Mouse (Mus musculus) frontal cortex, adult 2 months (tissue): Measurements from ENCODE around the gene Etv4. TPM values are rescaled to one million over a fixed set of nuclear protein-coding genes. Genes with fewer than 3 reads are reported as not detected.

Experiments
- DNase-seq, 2 experiments: peaks; one replicate each; pipeline ENCODE4 v3.0.0; 2022; ENCODE audit warnings: low spot score in 1 of 2; ENCODE audit errors: extremely low spot score in 1 of 2
- polyA plus RNA-seq: library from polyadenylated mRNA; depleted of rRNA; stranded (reverse); fragments of >200 nt; gene quantifications from 2 replicates; pipeline ENCODE4 v1.2.3, GENCODE M21; 2012

Etv4 gene
- polyA plus RNA-seq, 1 experiment = 21.5 TPM

DNA sequence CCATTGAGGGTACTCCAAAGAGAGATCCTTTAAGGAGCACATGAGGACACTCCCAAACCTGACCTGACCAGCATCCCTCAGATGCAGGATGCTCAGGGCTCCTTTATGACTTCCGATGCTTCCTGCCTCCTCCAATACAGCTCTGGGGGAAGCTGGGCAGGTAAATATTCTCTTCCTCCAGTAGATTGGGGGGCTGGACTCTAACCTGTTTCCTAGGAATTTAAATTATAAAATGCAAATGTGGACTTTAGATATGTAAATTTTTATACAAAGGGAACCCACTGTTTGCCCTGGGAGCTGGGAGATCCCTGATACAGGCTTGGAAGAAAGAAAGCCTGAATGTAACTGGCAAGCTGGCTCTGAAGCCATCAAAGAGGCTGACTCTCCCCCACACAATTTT lies 2.3 kb upstream of the Etv4 start:
- no peak for DNase-seq

DNA sequence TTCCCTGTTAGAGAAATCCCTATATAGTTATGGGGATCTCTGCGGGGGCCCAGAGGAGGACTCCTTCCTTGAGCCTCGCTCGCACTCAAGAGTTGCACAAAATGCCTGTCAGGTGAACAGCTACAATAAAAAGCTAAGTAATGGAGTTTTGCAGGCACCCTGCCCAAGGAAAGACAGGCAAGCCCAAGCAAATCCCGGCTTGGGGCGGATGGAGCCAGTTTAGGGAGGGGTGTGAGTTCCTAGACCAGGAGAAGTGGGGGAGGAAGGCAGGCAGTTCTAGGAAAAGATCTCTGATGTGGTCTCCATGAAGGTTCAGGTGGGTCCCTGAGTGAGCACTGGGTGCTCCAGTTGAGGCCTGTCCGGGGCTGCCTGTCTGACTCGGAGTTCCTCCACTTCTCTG lies 1.5 kb upstream of the Etv4 start:
- DNase-seq = no peak

DNA sequence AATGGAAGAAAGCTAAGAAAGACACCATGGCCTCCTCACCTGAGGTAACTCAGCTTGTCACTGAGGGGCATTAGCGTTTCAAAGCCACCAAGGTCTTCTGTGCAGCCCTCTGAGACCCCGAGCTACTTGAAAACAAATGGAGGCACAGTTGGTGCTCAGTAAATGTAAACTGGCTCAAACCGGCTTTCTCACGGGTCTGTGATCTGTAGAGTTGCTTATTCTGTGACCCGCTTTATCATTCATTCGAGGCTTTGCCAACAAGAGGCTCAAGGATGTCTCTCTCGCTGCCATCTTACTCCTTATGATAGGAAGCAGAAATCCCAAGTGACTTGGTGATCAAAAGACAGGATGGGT lies 658 bp upstream of the Etv4 start:
- DNase-seq = no peak

DNA sequence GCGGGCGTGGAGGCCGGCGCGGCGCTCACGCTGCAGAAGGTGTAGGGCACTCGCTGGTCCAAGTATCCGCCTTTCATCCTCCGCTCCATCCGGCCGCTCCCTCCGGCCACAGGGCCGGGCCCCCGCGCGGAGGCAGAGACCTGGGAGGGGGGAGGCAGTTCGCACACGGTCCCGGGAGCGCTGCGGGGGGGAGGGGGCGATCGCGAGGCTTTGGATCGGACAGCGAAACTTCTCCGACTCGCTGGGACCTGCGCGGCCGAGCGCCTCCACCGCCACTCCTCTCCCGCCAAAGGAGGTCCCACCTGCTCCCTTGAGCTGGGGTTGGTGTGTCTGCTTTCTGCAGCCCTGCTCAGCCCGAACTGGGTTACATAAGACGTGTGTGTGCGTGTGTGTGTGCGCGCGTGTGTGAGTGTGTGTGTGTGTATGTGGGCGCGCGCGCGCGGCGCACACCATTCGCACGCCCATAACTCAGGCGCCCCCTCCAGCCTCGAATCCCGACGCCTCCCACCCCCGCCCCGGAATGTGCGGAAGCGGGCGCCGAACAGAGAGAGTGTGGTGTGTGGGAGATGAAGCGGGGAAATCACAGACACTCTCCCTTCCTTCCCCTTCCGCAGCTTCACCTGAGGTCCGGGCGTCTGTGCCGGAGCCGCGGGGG lies 556 bp downstream of the Etv4 start:
- peak in 1 of 2 experiments; percentile 55 for DNase-seq

DNA sequence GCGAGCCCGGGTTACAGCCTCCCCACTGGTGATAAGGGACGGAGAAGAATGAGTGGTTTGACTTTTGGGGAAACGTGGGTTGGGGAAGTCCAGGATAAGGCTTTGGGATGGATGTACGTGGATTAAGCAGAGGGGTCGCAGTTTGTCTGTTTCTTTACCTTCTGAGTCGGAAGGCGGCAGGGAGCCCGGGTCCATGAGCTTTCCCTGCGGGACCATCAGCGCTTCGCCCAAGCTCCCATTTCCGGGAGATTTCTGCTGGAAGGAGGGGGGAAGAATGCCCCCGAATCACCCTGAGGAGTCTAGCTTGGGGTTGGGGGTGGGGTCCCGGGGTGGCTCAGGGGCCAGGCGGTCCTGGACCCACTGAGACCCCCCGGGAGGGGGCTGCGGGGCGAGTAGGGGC lies 1.1 kb downstream of the Etv4 start:
- no peak for DNase-seq

DNA sequence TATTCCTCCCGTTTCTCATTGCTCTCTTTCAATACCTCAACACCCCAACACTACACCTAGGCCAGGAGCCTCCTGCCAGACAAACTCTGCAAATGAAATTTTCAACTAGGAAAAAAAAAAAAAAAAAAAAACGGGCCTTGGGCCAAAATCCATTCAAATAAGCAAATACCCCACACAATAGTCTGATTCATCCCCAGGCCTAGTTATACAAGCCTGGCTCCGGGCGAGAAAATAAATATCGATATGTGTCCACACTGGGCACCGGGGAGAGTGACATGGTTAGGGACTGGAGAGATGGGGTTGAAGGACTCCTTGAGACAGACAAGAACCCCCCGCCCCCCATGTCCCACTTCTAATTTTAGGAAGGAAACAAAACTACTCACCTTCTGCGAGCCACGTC lies 1.6 kb downstream of the Etv4 start:
- no peak for DNase-seq

DNA sequence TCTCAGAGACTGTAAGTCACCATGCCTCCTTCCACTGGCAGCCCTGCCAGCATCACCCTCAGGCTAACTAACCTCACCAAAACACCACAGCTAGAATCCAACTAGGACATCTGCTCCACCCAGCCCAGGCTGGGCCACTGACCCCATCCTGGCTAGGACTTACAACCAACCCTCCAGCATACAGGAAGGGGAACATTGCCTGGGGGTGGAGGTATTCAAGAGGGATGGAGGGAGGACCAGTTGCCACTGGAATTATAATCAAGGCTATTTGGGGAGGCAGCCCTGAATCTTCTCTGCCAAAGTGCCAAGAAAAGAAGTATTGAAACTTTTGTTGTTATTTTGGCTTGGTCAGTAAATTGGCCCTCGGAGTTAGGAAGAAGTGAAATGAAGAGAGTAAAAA lies 2.0 kb downstream of the Etv4 start:
- DNase-seq = peak in 1 of 2 experiments; percentile 35

DNA sequence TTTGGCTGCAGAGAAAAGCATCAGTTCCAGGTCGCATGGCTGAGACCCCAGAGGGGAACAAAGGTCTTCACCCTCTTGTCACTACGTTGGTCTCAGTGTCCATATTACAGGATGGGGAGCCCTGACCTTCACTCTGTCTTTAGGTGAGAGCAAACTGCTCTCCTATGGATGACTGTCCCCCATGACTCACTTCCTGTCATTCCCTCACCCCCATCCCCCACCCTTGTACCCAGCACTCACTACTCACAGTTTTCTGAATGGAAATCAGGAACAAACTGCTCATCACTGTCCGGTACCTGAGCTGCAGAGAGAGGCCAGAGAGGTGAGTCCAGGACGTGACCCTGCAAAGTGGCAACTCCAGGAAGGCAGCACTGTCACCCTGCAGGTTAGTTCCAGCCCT lies 8.3 kb downstream of the Etv4 start:
- DNase-seq = no peak

DNA sequence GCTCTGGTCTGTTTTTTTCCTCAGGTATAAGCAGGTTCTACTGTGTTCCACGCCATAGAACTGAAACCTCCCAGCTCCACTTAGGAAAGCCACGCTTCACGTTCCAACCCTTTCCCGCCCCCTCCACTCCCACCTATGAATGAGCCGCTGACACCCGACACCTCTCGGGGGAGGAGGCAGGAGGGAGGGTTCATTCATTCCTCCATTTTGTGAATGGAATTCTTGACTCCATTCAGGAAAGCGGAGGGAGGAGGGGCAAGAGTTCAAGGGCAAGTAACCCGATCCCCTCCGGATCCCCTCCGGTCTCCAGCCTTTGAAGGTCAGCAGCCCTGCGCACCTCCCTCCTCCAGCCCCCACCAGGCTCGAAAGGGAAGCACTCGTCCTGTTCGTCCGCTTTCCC lies 12.7 kb downstream of the Etv4 start:
- DNase-seq = peak in 1 of 2 experiments; percentile 21

DNA sequence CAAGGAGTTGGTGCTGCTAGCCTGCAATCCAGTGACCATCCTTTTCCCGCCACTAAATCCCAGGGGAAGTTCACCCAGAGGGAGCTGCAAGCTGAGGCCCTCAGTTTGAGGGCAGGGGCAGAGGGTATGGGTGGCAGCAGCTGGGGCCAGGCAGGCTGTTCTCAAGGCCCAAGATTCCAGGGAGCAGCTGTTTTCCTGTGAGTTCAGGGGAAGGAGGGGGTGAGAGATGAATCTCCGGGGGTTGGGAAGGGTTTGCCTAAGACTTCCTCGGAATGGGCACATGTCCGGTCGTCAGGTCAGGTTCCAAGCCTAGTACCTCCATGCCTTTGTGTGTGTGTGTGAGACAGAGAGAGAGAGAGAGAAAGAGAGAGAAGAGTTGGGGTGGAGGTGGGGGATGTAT lies 13.1 kb downstream of the Etv4 start:
- no peak for DNase-seq

DNA sequence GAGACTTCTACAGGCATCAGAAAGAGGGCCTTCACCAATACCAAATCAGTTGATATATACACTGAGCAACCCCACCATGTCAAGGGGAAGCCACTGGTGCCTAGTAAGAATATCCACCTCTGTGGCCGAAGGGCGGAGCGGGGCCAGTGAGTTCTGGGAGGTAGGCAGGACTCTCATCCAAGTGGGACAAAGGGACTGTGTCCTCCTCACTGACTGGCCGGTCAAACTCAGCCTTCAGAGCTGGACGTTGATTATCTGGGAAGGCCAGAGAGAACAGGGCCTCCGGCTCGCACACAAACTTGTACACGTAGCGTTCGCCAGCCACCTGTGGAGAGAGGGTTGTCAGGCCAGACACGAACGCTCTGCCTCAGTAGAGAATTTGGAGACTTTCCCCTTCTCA lies 14.9 kb downstream of the Etv4 start:
- DNase-seq = no peak

DNA sequence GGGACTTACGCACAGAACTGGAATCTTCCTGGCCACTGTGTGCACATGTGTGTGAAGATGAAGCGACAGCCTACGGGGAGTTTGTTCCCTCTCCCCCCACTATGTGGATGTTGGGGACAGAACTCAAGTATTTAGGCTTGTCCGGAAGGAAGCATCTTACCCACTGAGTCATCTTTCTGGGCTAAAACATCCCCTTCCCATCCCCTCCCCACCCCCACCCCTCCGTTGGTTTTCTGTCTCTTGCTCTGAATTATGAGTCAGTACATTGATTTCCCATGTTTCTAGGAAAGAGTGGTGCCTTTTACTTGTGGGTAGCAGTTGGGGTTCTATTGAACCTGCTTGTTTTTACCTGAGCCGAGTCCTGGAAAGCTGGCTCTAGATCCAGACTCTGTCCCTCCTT lies 16.4 kb downstream of the Etv4 start:
- no peak for DNase-seq

DNA sequence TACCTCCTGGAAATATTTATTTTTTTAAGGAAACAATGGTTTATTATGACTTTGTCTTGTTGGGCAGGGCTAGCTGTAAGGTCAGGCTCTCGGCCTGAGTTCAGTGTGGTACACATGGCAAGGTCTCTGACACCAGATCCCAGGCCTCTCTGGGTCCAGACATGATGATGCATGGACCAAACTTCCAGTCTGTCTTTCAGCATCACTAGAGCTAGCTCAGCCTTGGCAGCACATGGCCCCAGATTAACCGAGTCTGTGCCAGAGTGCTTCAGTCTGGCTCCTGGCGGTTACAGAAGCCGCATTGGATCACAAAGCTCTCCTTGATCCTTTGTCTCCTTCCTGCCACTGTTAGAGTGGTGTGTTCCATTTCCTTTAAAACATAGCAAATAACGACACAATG lies 17.8 kb downstream of the Etv4 start:
- DNase-seq = no peak

DNA sequence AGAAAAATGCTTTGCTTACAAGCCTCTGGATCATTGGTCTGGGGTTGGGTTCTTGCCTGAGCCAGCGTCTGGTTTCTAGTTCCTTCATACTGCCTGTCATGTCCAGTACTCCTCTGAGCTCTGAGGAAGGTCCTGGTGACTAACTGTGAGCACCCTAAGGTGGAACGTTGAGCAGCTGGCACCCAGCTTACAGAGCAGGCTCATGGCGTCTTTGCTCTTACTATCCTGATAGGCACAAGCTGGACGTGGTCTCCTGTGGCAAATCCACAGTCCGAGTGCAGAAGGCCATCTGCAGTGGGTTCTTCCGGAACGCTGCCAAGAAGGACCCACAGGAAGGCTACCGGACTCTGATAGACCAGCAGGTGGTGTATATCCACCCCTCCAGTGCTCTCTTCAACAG lies 20.6 kb downstream of the Etv4 start:
- DNase-seq = no peak

DNA sequence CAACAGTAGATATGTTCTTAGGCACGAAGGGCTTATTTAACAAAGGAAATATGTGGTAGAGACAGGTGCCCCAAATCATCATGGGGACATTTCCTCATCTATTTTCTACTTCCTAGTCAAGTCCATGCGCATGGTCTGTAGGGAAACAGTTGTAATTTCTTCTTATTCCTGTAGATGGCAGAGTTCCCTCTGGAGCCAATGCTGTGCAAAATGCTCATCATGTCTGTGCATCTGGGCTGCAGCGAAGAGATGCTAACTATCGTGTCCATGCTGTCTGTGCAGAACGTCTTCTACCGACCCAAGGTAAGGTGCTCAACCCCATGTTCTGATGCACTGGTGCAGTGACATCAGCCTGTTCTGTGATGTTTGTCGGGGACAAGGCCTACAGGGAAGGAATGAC lies 21.4 kb downstream of the Etv4 start:
- peak; percentile 46 to 89 for DNase-seq

DNA sequence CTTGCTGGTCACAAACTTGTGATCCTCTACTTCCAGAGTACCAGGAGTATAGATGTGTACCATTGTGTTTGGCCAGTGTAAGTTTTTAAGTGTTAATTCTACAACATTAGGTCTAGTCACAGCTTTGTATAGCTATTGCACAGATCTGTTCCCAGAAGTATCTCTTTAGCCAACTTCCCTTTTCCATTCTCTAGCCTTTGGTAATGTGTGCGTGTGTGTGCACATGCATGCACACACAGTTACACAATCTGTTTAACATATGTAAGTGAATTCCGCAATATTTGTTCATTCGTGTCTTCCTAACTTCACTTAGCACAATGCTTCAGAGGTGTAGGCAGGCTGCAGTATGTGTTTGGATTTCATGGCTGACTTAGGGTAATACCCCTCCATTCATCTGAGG lies 25.6 kb downstream of the Etv4 start:
- DNase-seq = no peak

DNA sequence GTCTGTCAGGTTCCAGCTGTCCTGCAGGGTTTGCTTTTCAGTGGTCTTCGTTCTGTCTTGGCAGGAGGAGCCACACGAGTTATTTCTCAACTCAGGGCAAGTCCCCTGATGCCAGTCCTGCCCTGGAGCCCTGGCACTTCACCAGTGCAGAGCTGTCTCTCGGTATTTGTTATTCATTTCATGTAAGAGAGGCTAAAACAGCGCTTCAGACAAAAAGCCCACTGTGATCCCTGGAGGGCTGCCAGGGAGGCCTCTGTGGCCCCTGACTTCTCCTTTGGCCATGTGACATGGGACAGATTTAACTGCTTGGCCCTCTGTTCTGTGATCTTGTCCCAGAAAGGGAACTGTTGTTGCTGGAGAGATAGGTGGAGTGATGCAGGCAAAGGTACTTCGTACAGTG lies 26.7 kb downstream of the Etv4 start:
- peak in 1 of 2 experiments; percentile 48 for DNase-seq

DNA sequence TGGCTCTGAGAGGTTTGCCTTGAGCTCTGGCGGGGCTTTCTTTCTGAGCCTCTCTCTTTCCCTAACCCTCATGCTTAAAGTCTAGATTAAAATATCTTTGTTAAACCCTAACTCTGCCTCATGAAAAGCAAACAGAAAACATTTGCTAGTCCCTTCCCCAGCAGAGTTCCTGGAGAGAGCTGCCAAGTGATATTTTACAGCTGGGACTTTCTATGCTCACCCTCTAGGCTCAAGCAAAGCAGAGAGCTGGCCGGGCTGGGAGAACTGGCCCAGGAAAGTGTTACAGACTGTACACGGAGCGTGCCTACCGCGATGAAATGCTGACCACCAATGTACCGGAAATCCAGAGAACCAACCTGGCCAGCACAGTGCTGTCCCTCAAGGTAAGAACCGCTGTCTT lies 27.8 kb downstream of the Etv4 start:
- DNase-seq = no peak

DNA sequence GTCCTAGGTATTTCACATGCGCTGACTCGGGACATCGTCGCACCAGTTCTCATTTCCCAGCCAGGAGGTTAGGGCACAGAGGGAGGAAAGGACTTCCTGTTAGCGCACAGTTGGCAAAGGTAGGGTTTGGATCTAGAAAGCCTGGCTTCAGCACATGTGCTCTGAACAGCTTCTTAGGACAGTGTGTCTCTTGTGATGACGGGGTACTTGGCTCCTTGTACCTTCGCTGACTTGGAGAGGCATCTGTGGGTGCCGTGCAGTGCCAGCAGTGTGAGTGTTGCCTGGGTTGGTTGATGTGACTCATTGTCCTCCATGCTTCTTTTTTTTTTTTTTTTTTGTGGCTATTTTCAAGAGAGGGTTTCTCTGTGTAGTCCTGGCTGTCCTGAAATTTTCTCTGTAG lies 28.6 kb downstream of the Etv4 start:
- peak in 1 of 2 experiments; percentile 45 for DNase-seq

DNA sequence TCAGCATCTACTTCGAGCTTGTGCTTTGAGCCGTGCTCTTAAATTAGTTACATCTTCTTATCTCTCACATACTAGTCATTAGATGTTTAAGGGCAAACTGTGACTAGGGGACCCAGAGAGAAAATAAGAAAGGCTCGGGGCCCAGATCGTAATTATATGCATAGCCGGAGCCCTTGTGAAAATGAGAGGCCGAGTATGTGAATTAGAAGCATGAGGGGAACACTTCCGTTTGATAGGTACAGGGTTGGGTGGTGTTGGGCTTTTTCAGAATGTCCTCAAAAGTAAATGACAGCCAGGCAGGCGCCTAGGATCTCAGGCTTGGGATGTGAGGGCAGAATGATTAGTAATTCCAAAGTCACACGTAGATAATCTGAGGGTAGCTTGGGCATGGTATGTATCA lies 51.6 kb downstream of the Etv4 start:
- no peak for DNase-seq

DNA sequence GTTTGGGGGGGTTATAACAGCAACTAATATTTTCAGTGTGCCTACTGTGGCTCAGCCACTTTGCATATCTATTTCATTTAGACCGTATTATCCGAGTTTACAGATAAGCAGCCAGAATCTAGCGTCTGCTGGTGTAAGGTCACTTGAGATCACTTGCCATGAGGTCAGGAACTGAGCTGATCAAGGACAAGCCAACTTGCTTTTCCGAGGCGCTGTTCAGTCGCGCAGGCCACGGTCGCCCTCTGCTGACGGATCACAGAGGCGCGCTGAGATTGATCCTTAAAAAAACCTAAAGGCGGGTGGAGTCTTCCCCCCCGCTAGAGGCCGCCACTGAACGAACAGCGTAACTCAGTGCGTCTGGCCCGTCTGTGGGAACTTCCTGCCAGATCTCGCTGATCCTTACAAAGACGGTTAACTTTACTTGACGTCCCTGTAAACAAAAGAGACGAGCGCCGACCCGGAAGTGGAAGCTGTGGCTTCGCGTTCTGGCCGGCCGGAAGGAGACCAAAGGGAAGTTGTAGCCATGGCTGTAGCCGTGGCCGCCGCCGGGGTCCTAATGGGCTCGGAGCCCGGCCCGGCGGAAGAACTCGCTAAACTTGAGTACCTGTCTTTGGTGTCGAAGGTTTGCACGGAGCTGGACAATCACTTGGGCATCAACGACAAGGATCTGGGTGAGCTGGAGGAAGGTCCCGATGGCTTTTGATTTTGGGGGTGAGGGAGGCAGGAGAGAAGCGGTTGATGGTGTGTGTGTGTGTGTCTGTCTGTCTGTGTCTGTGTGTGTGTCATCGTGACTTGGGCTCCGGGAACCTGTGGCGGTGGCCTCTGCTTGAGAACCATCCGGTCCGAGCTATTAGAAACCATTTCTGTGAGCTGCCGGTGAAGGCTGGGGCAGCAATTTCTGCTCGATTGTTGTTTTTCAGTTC lies 52.4 kb downstream of the Etv4 start, which contains the start of gene Dhx8:
Gene Dhx8 (plus strand): TSS at position 402 of the 923 bp plus-strand sequence.
- DNase-seq = peak; percentile 98 to 99

DNA sequence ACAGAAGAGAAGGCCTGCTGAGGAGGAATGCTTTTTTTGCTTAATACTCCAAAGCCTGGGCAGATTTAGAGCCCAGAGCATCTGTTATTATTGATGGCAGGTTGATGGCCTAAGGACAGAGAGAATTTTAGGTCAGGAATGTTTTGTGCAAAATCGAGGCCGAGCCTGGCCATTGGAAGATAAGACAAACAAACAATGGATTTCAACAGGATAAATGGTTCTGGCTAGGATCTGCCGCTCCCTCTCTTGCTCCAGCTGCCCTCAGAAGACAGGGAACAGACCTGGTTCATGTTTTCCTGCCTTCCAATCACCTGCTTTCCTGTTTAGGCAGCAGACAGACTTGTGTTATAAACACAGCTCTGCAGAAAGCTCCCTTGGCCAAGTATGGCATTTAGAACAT lies 55.9 kb downstream of the Etv4 start:
- no peak for DNase-seq
